Mouse (Mus musculus) thymus, postnatal 0 days (tissue): Measurements from ENCODE around the gene Sephs1. TPM values are rescaled to one million over a fixed set of nuclear protein-coding genes. Genes with fewer than 3 reads are reported as not detected.

Experiments used
- polyA plus RNA-seq: library from polyadenylated mRNA; unstranded; fragments of >200 nt; fragmentation: Nextera tagmentation; extraction: Ambion mirVana; gene quantifications from 2 replicates; pipeline ENCODE4 v1.2.1, GENCODE M21; 2015

Sephs1 gene
- polyA plus RNA-seq, 1 experiment from 2014 or later = 56.7 TPM

Other genes starting within 250 kb of the Sephs1 start
- gene Prpf18, start 229.5 kb upstream of the Sephs1 start, polyA plus RNA-seq = 38.1 and 42.9 TPM in 2 replicates
- 0.68 and 0.94 TPM in 2 replicates for gene Bend7, start 163.7 kb upstream of the Sephs1 start, polyA plus RNA-seq
- 20.3 and 22.4 TPM in 2 replicates for gene Phyh, start 37.5 kb downstream of the Sephs1 start, polyA plus RNA-seq
- 3.1 and 3.9 TPM in 2 replicates for gene Ucma, start 94.6 kb downstream of the Sephs1 start, polyA plus RNA-seq
- 31.0 and 35.5 TPM in 2 replicates for gene Mcm10, start 131.2 kb downstream of the Sephs1 start, polyA plus RNA-seq
- gene Optn, start 182.5 kb downstream of the Sephs1 start, polyA plus RNA-seq = 3.2 and 4.0 TPM in 2 replicates